Mouse (Mus musculus) lung, adult 2 months (tissue): ENCODE data around the gene Enho. TPM values are rescaled to one million over a fixed set of nuclear protein-coding genes. Genes with fewer than 3 reads are reported as not detected.

Source experiments
- DNase-seq: peaks from one replicate; pipeline ENCODE4 v3.0.0; 2022
- H3K4me1 ChIP-seq: fragments of 200-500 bp; 2 replicates; pipeline ENCODE4 v1.6.1; 2011; ENCODE audit warnings: low read length; ENCODE audit not compliant: control insufficient read depth, insufficient read depth
- H3K4me3 ChIP-seq: fragments of 200-500 bp; replicated peaks from 2 replicates; pipeline ENCODE3; 2011; ENCODE audit warnings: low read depth, mild to moderate bottlenecking, control low read depth, low read length; ENCODE audit errors: extremely low read depth
- CTCF ChIP-seq: fragments of 200-500 bp; IDR thresholded peaks from 2 replicates; pipeline ENCODE4 v1.5.1; 2011; ENCODE audit warnings: mild to moderate bottlenecking, low read length, control low read depth; ENCODE audit not compliant: insufficient read depth
- POLR2A ChIP-seq: fragments of 200-500 bp; IDR thresholded peaks from 2 replicates; pipeline ENCODE4 v1.6.1; 2011; ENCODE audit warnings: low read depth, mild to moderate bottlenecking, control low read depth, low read length, borderline replicate concordance; ENCODE audit errors: extremely low read depth
- WGBS: fragments of 180-500 bp; shearing (Covaris S2); methylation state at CpG from one replicate; pipeline ENCODE4 v1.1.7; 2018; 5-methylcytosine and 5-hydroxymethylcytosine counted together
- polyA plus RNA-seq: library from polyadenylated mRNA; depleted of rRNA; stranded (reverse); fragments of >200 nt; gene quantifications from 2 replicates; pipeline ENCODE4 v1.2.3, GENCODE M21; 2012; rRNA removed

Enho gene
- polyA plus RNA-seq, 1 experiment = 36.4 TPM

- DNase-seq = no peak
- Histone ChIP-seq H3K4me3 (no peak overlapping the region), H3K4me1 (no peaks in the 10 kb centered on the region)
- TF ChIP-seq POLR2A = no peak
- TF ChIP-seq CTCF = 0 out of 2 replicates have a peak, but pooled peaks have one; percentile 4
- WGBS = 58% methylated on average over 9 of the region's 9 CpGs
Measured at GRCm38 (mm10) chr4:41615661-41616599, 24.2 kb downstream of the Enho start.

GRCm38 (mm10) chr4:41614156-41614555 lies 26.0 kb downstream of the Enho start:
- no peaks in the 10 kb centered on the region for H3K4me1 ChIP-seq
- WGBS = 7% methylated on average over 7 of the region's 7 CpGs
- DNase-seq = peak; percentile 78
- no peak overlapping the region for H3K4me3 ChIP-seq
- TF ChIP-seq CTCF = peak; percentile 96
- TF ChIP-seq POLR2A = no peak

GRCm38 (mm10) chr4:41612166-41612565 lies 28.0 kb downstream of the Enho start:
- no peak for DNase-seq
- H3K4me3 ChIP-seq = no peak overlapping the region
- no peaks in the 10 kb centered on the region for H3K4me1 ChIP-seq
- WGBS = 64% methylated on average over 8 of the region's 8 CpGs
- no peak for TF ChIP-seq POLR2A
- no peak for TF ChIP-seq CTCF

GRCm38 (mm10) chr4:41610594-41610980 lies 29.5 kb downstream of the Enho start:
- no peak for TF ChIP-seq POLR2A
- no peak for TF ChIP-seq CTCF
- Histone ChIP-seq H3K4me3 (no peak overlapping the region), H3K4me1 (no peaks in the 10 kb centered on the region)
- no peak for DNase-seq
- WGBS = 30% methylated on average over 6 of the region's 6 CpGs

GRCm38 (mm10) chr4:41609681-41610593 lies 30.2 kb downstream of the Enho start:
- H3K4me3 ChIP-seq = no peak overlapping the region
- TF ChIP-seq POLR2A (no peak), CTCF (peak; percentile 47)
- 76% methylated on average over 10 of the region's 10 CpGs for WGBS
- DNase-seq = no peak
- H3K4me1 ChIP-seq = no peaks in the 10 kb centered on the region

GRCm38 (mm10) chr4:41606784-41607183 lies 33.3 kb downstream of the Enho start:
- H3K4me3 ChIP-seq = no peak overlapping the region
- TF ChIP-seq POLR2A (no peak), CTCF (no peak)
- 37% methylated on average over 4 of the region's 4 CpGs for WGBS
- no peaks in the 10 kb centered on the region for H3K4me1 ChIP-seq
- DNase-seq = no peak

- no peak overlapping the region for H3K4me3 ChIP-seq
- DNase-seq = no peak
- 43% methylated on average over 8 of the region's 8 CpGs for WGBS
- TF ChIP-seq CTCF (peak; percentile 54), POLR2A (no peak)
- H3K4me1 ChIP-seq = no peaks in the 10 kb centered on the region
Measured at GRCm38 (mm10) chr4:41604476-41605396, 35.4 kb downstream of the Enho start.

- no peaks in the 10 kb centered on the region for H3K4me1 ChIP-seq
- TF ChIP-seq CTCF = no peak
- TF ChIP-seq POLR2A = no peak
- DNase-seq = no peak
- WGBS = 53% methylated on average over 4 of the region's 4 CpGs
- no peak overlapping the region for H3K4me3 ChIP-seq
Measured at GRCm38 (mm10) chr4:41602818-41603217, 37.3 kb downstream of the Enho start.

Other genes with a start within 250 kb of the Enho start
- gene Kif24, start 175.4 kb downstream of the Enho start, polyA plus RNA-seq = 0.95 and 1.2 TPM in 2 replicates
- gene Nudt2, start 175.2 kb downstream of the Enho start, polyA plus RNA-seq = 7.2 and 11.7 TPM in 2 replicates
- 14.0 and 14.1 TPM in 2 replicates for gene AI464131, start 137.2 kb downstream of the Enho start, polyA plus RNA-seq
- 40.8 and 50.3 TPM in 2 replicates for gene 1110017D15Rik, start 123.0 kb downstream of the Enho start, polyA plus RNA-seq
- gene Fam219a, start 70.8 kb downstream of the Enho start, polyA plus RNA-seq = 63.5 and 94.2 TPM in 2 replicates
- gene Dnaic1, start 70.5 kb downstream of the Enho start, polyA plus RNA-seq = 8.2 and 10.3 TPM in 2 replicates
- gene Cntfr, start 56.8 kb upstream of the Enho start, polyA plus RNA-seq = 10.5 and 14.0 TPM in 2 replicates
- gene Il11ra1, start 59.7 kb upstream of the Enho start, polyA plus RNA-seq = 107 and 109 TPM in 2 replicates
- 42.8 and 44.3 TPM in 2 replicates for gene Rpp25l, start 73.2 kb upstream of the Enho start, polyA plus RNA-seq
- 44.3 and 45.0 TPM in 2 replicates for gene Dctn3, start 82.8 kb upstream of the Enho start, polyA plus RNA-seq
- gene Arid3c, start 90.8 kb upstream of the Enho start, polyA plus RNA-seq = not detected in 2 replicates
- 95.1 and 103 TPM in 2 replicates for gene Galt, start 114.9 kb upstream of the Enho start, polyA plus RNA-seq
- gene Sigmar1, start 115.8 kb upstream of the Enho start, polyA plus RNA-seq = 70.9 and 83.3 TPM in 2 replicates
- gene Ccl27a, start 133.9 kb upstream of the Enho start, polyA plus RNA-seq = 34.5 and 43.2 TPM in 2 replicates